Mouse (Mus musculus): Measurements from ENCODE around the gene Slc41a3.
"Not testable (repeated sequence)": the region's sequence is repeated elsewhere in the genome, so short reads cannot be mapped to it uniquely, and the experiment has no call there.

Slc41a3 gene

DNA sequence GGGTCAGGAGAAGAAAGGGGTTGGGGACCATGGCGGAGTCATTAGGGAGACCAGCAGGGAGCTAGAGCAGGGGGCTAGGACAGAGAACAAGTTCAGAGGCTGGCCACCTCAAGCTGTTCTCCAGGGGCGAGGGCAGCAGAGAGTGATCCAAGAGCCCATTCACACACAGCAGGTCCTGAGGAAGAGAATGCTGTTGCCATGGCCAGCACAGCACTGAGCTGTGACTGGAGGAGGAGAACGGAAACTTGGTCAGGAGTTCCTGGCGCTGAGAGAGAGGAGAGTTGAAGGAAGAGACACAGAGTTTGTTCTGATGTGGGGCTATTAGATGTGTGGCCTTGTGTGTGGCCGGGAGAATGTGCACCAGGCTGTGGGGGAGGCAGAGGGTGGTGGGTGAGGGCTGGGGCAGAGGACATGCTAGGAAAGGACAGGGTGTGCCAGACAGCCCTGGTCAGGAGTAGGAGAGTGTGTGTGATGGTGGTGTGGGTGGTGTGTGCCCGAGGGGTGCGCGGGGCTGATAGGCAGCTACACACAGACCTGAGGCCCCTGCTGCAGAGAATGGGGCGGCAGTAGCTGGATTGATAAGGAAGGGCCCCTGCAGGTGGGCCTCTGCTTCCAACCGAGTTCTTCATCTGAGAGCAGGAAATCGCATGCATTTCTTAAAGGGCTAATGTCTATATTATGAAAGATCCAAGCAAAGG is 18.4 kb downstream of the Slc41a3 start:
- no peak for DNase-seq (ENCODE audit: extremely low read depth, insufficient read length, low spot score)

DNA sequence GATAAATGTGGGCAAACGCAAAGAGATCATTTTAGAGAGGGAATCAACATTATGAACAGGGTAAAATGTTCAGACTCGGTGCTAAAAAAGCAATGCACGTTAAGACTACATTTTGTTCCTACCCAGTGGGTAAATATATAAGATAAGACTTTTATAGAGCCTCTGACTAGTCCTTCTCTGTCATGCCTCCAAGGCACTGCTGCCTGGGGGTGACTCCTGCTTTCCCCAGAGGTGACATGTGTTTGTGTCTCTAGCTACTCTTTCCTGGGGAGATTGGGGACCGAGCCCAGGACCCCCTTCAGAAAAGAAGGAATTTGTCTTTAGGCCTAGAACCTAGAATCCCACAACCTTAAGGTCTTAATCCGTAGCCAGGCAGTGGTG is 18.9 kb downstream of the Slc41a3 start:
- DNase-seq (ENCODE audit: extremely low read depth, insufficient read length, low spot score) = no peak

DNA sequence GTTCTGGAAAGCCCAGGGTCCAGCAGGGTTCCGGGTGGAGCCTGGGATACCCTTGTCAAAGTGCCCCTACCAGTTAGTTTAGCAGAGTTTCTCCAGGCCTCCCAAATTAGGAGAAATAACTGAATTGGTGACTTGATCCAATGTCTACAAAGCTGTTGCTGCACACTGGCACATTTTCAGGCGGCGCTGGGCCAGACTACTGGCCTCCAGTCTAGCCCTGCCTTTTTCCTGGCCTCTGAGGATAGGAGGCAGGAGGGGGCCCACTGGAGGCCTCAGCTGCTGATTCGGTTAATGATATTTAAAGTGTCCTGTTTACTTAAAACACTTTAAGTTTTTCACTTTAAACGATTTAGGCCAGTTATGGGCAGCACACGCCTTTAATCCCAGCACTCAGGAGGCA is 19.7 kb downstream of the Slc41a3 start:
- no peak for DNase-seq (ENCODE audit: extremely low read depth, insufficient read length, low spot score)

DNA sequence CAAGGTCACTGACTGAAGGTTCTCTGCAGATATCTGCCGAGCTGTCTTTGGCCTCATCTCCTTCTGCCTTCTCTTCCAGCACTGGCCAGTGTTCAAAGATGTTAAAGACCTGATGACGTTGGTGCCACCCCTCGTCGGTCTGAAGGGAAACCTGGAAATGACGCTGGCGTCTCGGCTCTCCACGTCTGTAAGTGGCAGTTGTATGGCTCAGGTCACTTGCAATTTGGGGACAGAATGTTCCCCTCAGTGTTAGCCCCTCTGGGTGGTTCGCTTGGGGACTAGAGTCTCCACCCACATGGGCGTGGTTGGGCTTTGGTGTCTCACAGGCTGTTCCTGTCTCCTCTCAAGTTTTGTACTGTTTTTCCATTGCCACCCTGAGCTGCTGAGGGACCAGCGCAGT is 20.2 kb downstream of the Slc41a3 start:
- DNase-seq (ENCODE audit: extremely low read depth, insufficient read length, low spot score) = no peak

DNA sequence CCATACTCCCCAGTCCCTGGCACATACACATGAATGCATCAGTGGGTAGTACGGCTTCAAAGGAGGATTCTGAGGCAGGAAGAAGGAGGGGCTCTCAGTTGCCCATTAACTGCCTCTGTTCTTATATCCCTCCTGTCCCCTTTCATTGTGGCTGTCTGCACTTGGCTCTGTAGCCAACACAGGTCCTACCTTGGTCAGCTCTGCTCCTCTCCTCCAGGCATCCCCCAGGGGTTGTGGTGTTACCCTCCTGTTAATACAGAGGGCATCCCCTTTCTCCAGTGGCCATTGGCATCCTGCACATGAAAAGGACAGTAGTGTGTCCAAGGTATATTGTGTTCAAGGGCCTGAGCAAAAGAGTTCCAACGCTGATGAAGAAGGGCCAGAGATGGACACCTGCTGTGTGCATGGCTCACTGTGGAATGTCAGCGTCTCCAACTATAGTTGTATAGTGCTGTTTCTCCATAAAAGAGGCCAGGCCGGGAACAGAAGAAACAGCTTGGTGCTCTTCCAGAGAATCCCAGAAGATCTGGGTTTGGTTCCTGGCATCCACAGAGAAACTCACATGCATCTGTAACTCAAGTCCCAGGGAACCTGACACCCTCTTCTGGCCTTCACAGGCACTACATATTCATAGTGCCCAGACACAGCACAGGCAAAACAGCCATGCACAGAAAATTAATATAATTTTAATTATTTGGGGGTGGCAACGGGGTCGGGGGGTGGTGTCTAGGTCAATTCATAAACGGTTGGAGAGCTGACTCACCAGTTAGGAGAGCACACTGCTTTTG is 20.9 kb downstream of the Slc41a3 start:
- no peak for DNase-seq (ENCODE audit: extremely low read depth, insufficient read length, low spot score)

DNA sequence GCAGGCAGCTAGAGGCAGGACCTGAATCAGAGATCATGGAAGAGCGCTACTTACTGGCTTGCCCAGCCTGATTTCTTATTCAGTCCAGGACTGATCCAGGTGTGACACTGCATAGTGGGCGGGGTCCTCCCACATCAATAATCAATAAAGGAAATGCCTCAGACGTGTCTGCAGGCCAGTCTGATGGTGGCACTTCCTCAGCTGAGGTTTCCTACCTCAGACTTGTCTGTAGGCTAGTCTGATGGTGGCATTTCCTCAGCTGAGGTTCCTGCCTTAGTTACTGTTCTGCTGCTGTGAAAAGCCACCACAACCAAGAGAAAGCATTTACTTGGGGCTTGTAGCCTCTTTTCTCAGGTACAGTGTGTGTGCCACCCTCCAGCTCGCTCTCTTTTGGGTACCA is 23.0 kb downstream of the Slc41a3 start:
- DNase-seq (ENCODE audit: extremely low read depth, insufficient read length, low spot score) = no peak

DNA sequence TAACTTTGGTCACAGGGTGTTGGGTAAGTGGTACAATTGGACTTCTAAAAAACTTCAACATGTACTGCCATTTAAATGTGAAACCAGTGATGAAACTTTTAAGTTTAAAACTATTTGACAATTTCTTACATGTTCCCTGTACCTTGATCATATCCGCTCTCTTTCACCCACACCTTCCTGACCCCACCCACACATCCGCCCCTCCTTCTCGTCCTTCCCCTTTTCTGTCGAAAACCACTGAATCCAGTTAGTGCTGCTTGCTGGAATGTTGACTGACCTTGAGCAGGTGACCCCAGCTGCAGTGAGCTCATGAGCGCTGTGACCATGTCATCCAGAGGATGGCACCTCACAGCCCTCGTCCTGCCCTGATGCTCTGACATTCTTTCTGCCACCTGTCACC is 25.0 kb downstream of the Slc41a3 start:
- DNase-seq (ENCODE audit: extremely low read depth, insufficient read length, low spot score) = no peak

DNA sequence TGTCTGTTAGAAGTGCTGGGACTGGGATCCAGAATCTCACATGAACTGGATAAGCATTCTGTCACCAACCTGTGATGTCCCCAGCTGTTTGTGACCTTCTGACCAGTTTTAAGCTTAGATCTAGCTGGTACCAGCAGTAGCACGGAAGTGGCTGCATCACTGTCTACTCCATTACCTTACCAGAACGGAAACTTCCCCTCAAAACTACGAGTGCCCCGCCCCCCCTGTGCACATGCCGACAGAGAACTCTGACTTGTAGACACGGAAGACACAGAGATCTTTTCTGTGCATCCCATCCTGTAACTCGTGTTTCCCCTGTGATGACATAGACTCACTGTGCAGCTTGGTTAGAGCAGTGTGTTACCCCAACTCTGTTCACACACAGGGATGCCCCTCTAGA is 25.9 kb downstream of the Slc41a3 start:
- DNase-seq (ENCODE audit: extremely low read depth, insufficient read length, low spot score) = no peak

DNA sequence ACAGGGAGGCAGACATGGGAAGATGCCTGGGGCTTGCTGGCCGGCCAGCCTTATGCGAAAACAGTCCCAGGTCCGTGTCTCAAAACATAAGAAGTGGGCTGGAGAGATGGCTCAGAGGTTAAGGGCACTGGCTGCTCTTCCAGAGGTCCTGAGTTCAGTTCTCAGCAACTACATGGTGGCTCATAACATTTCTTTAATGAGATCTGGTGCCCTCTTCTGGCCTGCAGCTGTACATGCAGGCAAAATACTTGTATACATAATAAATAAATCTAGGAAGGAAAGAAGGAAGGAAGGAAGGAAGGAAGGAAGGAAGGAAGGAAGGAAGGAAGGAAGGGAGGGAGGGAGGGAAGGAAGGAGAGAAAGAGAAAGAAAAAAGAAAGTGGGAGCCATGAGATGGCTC is 28.0 kb downstream of the Slc41a3 start:
- not testable (repeated sequence) for DNase-seq (ENCODE audit: extremely low read depth, insufficient read length, low spot score)

DNA sequence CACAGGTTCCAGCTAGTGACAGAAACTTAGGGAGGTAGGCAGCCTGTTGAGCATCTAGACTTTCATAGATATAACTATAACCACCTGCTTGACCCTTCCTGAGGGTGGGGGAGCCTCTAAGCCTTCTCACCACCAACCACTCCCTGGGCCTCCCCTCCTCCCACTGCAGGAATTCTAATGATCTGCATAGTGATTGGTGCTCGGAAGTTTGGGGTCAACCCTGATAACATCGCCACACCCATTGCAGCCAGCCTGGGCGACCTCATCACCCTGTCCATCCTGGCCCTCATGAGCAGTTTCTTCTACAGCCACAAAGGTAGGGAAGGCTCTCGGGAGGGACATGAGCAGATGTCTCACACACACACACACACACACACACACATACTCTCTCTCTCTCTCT is 30.6 kb downstream of the Slc41a3 start:
- no peak for DNase-seq (ENCODE audit: extremely low read depth, insufficient read length, low spot score)

DNA sequence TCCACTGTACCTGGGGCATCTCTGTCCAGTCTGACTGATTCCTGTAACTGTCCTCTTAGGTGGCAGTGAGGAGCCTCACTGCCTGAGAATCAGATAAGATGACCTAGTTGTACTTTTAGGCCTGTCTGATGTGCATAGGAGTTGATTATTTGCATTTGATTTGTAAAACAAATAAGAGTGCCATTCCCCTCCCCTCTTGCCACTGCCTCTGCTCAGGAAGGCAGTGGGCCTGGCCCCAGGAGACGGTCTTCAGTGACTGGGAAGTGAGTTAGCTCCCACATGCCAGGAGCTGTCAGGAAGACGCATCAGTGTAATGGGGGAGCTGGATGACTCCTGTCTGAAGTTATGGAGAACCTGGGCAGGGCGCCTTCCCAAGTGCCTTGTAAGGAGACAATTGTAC is 31.1 kb downstream of the Slc41a3 start:
- DNase-seq (ENCODE audit: extremely low read depth, insufficient read length, low spot score) = no peak

DNA sequence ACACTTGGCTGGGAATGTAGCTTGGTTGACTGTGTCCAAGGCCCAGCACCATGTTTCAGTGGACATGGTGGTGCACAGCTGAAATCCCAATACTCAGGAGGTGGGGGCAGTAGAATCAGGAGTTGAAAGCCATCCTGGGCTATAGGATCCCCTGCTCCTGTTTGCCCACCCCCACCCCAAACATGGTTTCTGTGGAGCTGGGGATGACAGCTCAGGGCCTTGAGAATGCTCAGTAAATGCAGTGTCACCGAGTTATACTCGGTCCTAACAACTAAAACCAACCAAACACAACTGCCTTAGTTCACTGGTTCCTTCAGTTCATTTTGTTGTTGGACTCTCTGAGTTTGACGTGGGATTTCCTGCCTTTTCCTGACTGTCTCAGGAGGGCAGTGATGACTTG is 38.5 kb downstream of the Slc41a3 start:
- no peak for DNase-seq (ENCODE audit: extremely low read depth, insufficient read length, low spot score)

DNA sequence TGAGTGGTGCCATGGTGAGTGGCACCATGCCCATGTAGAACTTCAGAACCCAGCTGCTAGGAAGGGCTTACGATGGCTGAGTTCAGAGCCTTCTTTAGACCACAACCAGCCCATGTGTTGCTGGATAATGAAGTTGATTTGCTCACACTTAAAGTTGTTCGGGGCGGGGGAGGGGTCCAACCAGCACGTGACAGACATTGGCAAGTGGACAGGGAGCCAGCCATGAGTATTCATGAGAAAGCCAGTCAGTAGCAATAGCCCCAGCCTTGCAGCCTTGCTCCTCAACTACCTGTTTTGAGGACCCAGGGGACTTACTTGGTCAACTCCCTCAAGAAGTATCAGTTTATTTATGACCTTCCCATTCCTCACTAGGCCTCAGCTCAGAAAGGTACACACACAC is 40.4 kb downstream of the Slc41a3 start:
- no peak for DNase-seq (ENCODE audit: extremely low read depth, insufficient read length, low spot score)

DNA sequence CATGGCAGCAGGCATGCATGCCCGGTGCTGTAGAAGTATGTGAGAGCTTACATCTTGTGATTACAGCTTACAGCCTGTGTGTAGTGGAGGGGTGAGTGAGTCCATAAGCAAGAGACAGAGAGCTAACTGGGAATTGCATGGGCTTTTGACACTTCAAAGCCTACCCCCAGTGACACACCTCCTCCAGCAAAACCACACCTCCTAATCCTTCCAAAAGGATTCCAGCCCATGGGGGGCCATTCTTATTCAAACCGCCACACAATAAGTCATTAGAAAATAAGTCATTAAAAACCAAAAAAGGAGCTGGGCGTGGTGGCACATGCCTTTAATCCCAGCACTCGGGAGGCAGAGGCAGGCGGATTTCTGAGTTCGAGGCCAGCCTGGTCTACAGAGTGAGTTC is 43.9 kb downstream of the Slc41a3 start:
- DNase-seq (ENCODE audit: extremely low read depth, insufficient read length, low spot score) = no peak

DNA sequence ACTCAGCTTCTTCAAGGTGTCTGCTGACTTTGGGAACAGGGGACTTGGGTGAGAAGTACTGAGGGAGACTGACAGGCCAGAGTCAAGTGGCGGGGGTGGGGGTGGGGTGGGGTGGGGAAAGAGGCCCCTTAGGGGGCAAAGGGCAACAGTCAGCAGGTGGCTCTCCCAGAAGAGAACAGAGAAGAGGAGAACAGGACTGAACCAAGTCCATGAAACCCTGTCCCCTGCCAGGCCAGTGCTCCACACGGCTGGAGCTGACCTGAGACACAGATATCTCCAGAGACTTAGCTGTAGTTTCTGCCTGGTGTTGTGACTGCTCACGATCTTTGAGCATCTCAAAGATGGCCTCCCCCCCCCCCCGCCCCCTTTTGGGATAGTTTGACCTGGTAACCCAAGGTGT is 44.8 kb downstream of the Slc41a3 start:
- DNase-seq (ENCODE audit: extremely low read depth, insufficient read length, low spot score) = no peak

DNA sequence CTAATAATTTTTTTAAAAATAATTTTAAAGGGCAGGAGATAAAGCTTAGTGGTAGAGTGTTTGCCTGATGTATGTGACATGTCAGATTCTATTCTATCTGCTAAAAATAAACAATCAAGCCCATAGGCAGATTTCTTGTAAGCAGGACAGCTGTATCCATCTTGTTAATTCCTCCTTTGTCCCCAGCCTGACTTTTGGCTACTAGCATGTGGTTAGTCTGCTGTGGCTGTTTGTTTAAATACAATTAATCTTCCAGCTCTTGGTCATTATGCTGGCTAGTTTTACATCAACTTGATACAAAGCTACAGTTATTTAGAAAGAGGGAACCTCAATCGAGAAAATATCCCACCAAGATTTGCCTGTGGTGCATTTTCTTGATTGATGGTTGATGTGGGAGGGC is 46.1 kb downstream of the Slc41a3 start:
- DNase-seq (ENCODE audit: extremely low read depth, insufficient read length, low spot score) = no peak

DNA sequence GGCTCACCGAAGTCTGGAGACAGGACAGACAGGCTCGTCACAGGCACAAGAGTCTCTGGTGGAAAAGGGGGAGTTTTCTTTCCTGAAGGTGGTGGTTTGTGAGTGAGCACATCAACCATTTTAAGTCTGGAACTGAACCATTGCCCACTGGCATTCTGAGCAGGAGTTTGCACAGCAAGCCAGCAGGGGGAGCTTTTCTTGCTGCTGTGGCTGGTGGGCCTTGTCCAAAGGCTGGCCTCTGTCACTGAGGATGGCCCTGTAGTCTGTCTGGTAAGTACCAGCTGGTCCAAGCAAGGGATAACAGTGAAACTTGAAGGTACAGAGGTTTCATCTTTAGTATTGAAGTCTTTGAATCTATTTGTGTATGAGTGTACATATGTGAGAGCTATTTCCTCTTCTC is 49.2 kb downstream of the Slc41a3 start:
- no peak for DNase-seq (ENCODE audit: extremely low read depth, insufficient read length, low spot score)

DNA sequence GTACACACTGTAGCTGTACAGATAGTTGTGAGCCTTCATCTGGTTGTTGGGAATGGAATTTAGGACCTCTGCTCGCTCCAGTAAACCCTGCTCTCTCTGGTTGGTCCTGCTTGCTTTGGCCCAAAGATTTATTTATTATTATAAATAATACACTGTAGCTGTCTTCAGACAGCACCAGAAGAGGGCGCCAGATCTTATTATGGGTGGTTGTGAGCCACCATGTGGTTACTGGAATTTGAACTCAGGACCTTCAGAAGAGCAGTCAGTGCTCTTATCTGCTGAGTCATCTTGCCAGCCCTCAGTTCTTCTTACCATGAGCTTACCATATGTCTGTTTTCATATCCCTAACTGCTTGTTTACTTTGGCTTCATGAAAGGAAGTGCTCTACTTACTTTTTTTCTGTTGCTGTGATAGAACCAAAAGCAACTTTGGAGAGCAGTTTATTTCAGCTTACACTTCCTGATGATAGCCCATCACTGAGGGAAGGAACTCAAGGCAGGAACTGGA is 51.9 kb downstream of the Slc41a3 start:
- DNase-seq (ENCODE audit: extremely low read depth, insufficient read length, low spot score) = not testable (repeated sequence)

DNA sequence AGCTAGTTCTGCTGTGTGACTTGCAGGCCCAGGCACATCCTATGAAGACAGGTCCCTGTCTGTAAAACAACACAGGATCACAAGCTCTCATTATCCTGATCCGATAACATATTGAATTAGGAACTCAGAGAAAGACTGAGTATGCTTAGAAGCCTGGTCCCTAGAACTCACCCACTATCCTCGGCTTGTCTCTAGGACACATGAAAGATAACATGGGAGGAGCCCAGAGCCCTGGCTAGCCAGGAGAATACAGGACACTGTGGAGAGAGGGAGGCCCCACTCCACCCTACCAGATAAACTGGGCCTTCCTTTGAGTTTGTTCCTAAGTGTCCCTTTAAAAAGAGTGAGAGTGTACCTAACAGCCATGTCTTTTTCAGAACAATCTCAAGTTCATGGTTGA is 55.4 kb downstream of the Slc41a3 start:
- no peak for DNase-seq (ENCODE audit: extremely low read depth, insufficient read length, low spot score)

DNA sequence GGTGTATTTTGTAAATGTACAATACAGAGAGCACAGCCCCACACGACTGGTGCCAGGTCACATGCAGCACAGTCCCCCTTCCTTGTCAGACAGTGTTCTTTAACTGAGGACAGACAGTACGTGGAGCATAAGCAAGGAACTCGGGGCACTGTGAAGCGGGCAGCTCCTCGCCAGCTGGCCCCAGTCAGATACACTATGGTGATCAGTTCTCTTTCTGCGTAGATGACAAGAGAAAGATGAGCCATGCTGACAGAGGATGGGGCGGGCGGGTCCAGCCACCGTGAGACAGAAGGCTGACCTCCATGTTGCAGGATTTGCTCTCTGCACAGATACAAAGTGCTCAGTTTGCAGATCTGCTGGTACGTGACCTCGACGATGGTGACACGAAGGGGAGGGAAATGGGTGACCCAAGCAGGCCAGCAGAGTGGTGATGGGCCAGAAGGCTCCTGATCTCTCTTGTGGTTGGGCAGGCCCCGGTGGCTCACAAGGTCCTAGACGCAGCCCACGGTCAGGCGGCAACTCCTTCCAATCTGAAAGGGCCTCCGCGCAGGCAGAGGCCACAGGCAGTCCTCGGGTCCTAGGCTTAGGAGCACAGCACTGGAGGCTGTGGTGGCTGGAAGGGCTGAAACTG is 56.0 kb downstream of the Slc41a3 start:
- DNase-seq (ENCODE audit: extremely low read depth, insufficient read length, low spot score) = no peak

DNA sequence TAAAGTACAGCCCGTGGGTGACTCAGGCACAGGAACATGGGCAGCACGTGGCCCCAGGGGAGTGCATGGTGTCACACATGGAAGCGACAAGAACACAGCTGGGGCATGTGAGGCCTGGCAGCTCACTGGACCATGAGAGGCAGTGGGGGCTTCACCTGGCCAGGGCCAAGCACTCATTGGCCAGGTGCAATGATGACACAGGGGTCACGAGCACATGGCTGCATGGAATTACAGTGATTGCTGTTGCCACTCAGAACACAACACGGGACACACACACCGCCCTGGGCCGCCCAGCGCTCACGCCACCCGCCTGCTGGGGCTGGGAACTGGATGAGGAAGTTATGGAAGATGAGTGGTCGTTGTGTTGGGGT is 56.5 kb downstream of the Slc41a3 start:
- DNase-seq (ENCODE audit: extremely low read depth, insufficient read length, low spot score) = no peak

DNA sequence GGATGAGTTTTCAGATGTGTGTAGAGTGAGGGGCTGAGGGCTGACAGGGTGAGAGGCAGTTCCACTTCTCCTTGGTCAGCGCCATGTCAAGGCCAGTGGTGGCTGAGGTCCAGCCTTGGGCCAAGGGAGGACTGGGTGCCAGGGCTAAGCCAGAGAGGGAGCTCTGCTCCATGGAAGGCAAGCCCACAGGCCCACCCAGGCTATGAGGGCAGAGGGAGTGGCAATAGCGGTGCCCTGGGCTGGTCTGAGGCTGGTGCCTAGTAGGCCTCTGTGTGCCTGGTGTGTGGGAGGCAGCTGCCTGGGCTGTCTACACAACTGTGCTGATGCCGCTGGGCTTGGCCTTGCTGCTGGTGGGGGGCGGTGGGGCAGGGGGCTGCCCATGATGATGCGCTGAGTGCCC is 57.6 kb downstream of the Slc41a3 start:
- DNase-seq (ENCODE audit: extremely low read depth, insufficient read length, low spot score) = no peak

All from 3134 (cell line).